Mouse (Mus musculus) liver, adult (tissue): ENCODE measurements around the gene Zhx3.
A peak's percentile ranks its signal among the peaks of the same experiment; 100 is the strongest.

ENCODE experiments used
- GATA4 ChIP-seq: IDR thresholded peaks from 2 replicates; pipeline ENCODE4 v1.6.1; 2014; ENCODE audit warnings: mild to moderate bottlenecking, low read length; ENCODE audit not compliant: insufficient replicate concordance

Gene Zhx3

GRCm38 (mm10) chr2:160872890-160873382 is at the start of gene Zhx3:
TSS of gene Zhx3 (minus strand) at chr2:160872998.
- TF ChIP-seq GATA4, result peak; percentile 83; the same call in 1 of the 2 replicates

GRCm38 (mm10) chr2:160921285-160921684 is 48.5 kb upstream of the Zhx3 start:
- TF ChIP-seq GATA4, result no peak

DNA sequence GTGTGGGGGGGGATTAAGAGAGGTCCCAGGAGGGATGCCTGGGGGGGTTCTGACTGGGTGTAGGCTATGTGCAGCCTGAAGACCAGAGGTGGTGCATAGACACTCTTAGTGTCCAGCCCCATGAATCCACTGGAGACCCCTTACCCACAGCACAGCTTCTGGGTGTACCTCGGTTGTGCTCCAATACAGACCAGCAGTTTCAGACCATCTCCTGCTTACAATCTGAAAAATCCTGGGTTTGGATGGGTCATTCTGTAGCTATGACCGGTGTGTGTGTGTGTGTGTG is 46.1 kb upstream of the Zhx3 start:
- no peak for TF ChIP-seq GATA4

- no peak for TF ChIP-seq GATA4
Measured at GRCm38 (mm10) chr2:160918154-160918929, 45.5 kb upstream of the Zhx3 start.

GRCm38 (mm10) chr2:160917313-160917712 is 44.5 kb upstream of the Zhx3 start:
- TF ChIP-seq GATA4, result no peak

- no peak for TF ChIP-seq GATA4
Measured at GRCm38 (mm10) chr2:160916714-160917113, 43.9 kb upstream of the Zhx3 start.

GRCm38 (mm10) chr2:160915821-160916610 is 43.2 kb upstream of the Zhx3 start:
- no peak for TF ChIP-seq GATA4

DNA sequence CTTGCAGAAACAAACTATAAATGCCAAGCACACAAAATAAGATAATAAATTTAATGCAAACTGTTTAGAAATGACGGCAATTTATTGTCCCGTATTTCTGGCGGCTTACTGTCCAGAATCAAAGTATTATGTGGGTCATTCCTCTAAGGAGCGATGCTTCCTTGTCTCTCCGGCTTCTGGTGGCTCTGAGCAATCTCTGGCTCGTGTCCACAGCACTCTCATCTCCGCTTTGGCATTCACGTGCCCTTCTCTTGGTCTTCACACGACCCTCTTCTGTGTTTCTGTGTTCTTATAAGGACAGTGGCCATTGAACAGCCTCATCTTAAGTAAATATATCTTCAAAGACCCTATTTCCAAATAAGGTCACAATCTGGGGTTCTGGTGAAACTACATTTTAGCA is 41.9 kb upstream of the Zhx3 start:
- no peak for TF ChIP-seq GATA4

DNA sequence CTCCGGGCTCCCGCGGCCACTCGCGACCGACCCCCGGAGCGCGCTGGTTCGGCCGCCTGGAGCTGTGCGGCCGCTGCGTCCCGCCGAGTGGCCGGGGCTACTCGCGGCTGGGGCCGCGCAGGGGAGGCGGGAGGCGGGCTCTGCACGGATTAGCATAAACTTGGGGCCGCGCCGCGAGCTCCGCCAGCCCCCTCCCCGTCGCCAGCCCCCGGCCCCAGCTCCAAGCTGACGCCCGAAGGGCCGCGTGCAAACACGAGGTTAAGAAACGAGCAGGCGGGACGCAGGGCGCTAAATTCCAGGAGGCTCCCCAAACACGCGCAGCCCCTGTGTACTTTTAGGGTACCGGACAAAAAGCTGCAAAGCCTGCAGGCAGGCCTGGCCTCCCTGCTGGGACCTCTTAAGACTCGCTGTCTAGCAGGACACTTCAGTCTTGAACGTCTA is 39.5 kb upstream of the Zhx3 start, which contains the start of gene Emilin3:
Gene Emilin3, minus strand, starts transcription at position 98 of the 441 bp plus-strand sequence.
- no peak for TF ChIP-seq GATA4

DNA sequence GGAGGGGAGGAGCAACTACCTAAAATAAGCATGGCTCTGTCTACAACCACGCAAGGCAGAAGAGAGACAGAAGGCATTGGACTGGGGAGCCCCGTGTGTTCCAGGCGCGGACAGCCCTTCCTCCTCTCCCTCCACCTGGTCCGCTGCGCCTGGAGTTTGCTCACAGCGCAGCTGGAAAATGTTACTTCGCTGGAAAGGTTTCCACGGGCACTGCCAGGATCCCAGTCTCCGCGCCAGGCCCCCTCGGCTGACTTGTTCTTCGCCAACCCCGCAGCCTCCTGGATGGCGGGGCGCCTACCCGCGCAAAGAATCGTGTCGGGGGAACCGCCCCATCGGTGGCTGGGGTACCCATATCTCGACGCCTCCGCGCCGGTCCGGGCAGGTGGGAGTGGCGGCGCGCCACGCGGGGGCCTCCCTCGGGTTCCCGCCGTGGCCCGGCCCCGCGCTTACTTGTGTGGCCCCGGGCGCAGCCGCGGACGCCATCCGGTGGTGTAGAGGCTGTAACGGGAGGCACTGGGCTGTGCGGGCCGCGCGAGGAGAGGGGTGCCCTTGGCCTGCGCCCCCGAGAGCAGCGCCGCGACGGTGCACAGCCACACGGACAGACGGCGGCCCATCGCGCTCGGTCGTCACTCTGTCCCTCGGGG is 38.9 kb upstream of the Zhx3 start:
- no peak for TF ChIP-seq GATA4

GRCm38 (mm10) chr2:160910633-160911032 is 37.8 kb upstream of the Zhx3 start:
- no peak for TF ChIP-seq GATA4

GRCm38 (mm10) chr2:160908607-160909006 is 35.8 kb upstream of the Zhx3 start:
- no peak for TF ChIP-seq GATA4

DNA sequence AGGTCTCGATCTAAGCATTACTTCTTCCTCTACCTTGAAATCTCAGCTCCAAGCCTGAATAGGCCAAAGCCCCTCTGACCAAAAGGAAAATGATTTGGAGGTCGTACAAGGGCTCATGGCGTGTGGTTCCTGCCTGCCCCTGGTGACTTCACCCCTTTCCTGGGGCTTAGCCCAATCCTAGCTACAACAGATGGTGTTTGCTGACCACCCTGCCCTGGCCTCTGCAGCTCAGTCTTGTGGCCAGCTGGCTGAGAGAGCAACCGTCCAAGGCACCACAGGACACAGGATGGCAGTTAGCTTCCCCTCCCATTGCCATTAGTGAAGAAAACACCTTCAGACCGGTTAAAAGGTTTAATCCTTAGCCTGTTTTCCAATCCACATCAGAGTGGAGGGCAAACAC is 33.3 kb upstream of the Zhx3 start:
- TF ChIP-seq GATA4, result no peak

DNA sequence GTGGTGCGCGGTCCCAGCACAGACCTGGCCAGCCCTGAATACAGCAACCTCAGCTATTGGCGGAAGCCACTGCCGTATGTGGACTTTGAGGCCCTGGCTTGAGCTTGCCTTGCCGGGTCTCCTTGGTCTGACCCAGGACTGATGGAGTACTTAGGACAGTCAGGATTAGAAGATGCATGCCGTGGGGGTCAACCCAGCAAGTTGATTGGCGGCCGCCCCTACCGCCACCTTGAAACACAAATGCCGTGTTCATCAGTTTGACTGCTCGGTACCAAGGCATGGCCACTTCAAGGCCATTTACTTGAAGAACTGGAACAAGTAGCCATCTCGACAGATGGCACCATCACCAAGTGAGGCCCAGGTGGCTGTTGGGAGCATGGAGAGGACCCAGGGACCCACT is 32.5 kb upstream of the Zhx3 start:
- no peak for TF ChIP-seq GATA4

GRCm38 (mm10) chr2:160901656-160902412 is 29.0 kb upstream of the Zhx3 start:
- TF ChIP-seq GATA4, result no peak
